Mouse (Mus musculus): Measurements from ENCODE around the gene Sbno1. TPM values are rescaled to one million over a fixed set of nuclear protein-coding genes. Genes with fewer than 3 reads are reported as not detected.

The Sbno1 gene
- total and polyA plus RNA-seq, 2 experiments from 2014 or later: 35.9 to 71.0 TPM

GRCm38 (mm10) chr5:124444661-124445561 is 19.1 kb upstream of the Sbno1 start:
- peak overlapping the region; percentile 72 for H3K4me2 ChIP-seq (ENCODE audit: low read depth, low read length)
- no peaks in the 10 kb centered on the region for H3K9me3 ChIP-seq (ENCODE audit: low read length)
- H3K9ac ChIP-seq (replicated peaks; ENCODE audit: low read length): peak overlapping the region; percentile 91
- H3K4me3 ChIP-seq (ENCODE audit: low read length): peak overlapping the region; percentile 89
- no peak for TF ChIP-seq CTCF (IDR thresholded peaks at IDR 0.05; ENCODE audit: low read depth)
- no peaks in the 10 kb centered on the region for H3K27me3 ChIP-seq (ENCODE audit: insufficient read depth, low read length)
- H3K36me3 ChIP-seq (ENCODE audit: insufficient read depth, low read length): peaks cover 26% of the 10 kb centered on the region
- peaks cover 3% of the 10 kb centered on the region; the same call in 1 of the 2 replicates for H3K4me1 ChIP-seq (ENCODE audit: insufficient read depth, low read length)
- H3K27ac ChIP-seq: peak overlapping the region; percentile 77
- ATAC-seq (peak; percentile 91), DNase-seq (ENCODE audit: low spot score) (peak; percentile 94)
- 4% methylated on average over 58 of the region's 66 CpGs for WGBS

GRCm38 (mm10) chr5:124444208-124444607 is 18.4 kb upstream of the Sbno1 start:
- peaks cover 19% of the 10 kb centered on the region for H3K36me3 ChIP-seq (ENCODE audit: insufficient read depth, low read length)
- no peaks in the 10 kb centered on the region for H3K27me3 ChIP-seq (ENCODE audit: insufficient read depth, low read length)
- no peak overlapping the region; the same call in 1 of the 2 replicates for H3K4me2 ChIP-seq (ENCODE audit: low read depth, low read length)
- no peak for TF ChIP-seq CTCF (IDR thresholded peaks at IDR 0.05; ENCODE audit: low read depth)
- no peak overlapping the region for H3K9ac ChIP-seq (replicated peaks; ENCODE audit: low read length)
- no peak for ATAC-seq
- no peak overlapping the region for H3K4me3 ChIP-seq (ENCODE audit: low read length)
- WGBS: 69% methylated on average over 3 of the region's 3 CpGs
- H3K4me1 ChIP-seq (ENCODE audit: insufficient read depth, low read length): peaks cover 3% of the 10 kb centered on the region; the same call in 1 of the 2 replicates
- no peak overlapping the region for H3K27ac ChIP-seq
- DNase-seq (ENCODE audit: low spot score): no peak
- no peaks in the 10 kb centered on the region for H3K9me3 ChIP-seq (ENCODE audit: low read length)

GRCm38 (mm10) chr5:124442628-124443027 is 16.8 kb upstream of the Sbno1 start:
- no peak for TF ChIP-seq CTCF (IDR thresholded peaks at IDR 0.05; ENCODE audit: low read depth)
- Histone ChIP-seq H3K27ac (no peak overlapping the region), H3K36me3 (ENCODE audit: insufficient read depth, low read length) (peaks cover 5% of the 10 kb centered on the region; the same call in 1 of the 2 replicates), H3K4me2 (ENCODE audit: low read depth, low read length) (no peak overlapping the region), H3K27me3 (ENCODE audit: insufficient read depth, low read length) (no peaks in the 10 kb centered on the region), H3K4me3 (ENCODE audit: low read length) (no peak overlapping the region), H3K4me1 (ENCODE audit: insufficient read depth, low read length) (peaks cover 3% of the 10 kb centered on the region; the same call in 1 of the 2 replicates), H3K9me3 (ENCODE audit: low read length) (no peaks in the 10 kb centered on the region), H3K9ac (replicated peaks; ENCODE audit: low read length) (no peak overlapping the region)
- DNase-seq (ENCODE audit: low spot score) (no peak), ATAC-seq (no peak)
- 90% methylated on average over 2 of the region's 2 CpGs for WGBS

- Histone ChIP-seq H3K27ac (peak overlapping the region; percentile 69), H3K27me3 (ENCODE audit: insufficient read depth, low read length) (no peaks in the 10 kb centered on the region), H3K9me3 (ENCODE audit: low read length) (no peaks in the 10 kb centered on the region), H3K4me2 (ENCODE audit: low read depth, low read length) (peak overlapping the region; percentile 89), H3K36me3 (ENCODE audit: insufficient read depth, low read length) (no peaks in the 10 kb centered on the region), H3K4me1 (ENCODE audit: insufficient read depth, low read length) (no peaks in the 10 kb centered on the region), H3K4me3 (ENCODE audit: low read length) (peak overlapping the region; percentile 58), H3K9ac (replicated peaks; ENCODE audit: low read length) (peak overlapping the region; percentile 54)
- under 1% methylated on average over 30 of the region's 30 CpGs for WGBS
- peak; percentile 63 for TF ChIP-seq CTCF (IDR thresholded peaks at IDR 0.05; ENCODE audit: low read depth)
- DNase-seq (ENCODE audit: low spot score): peak; percentile 79
- peak; percentile 75 for ATAC-seq
These were observed 14.4 kb upstream of the Sbno1 start for GRCm38 (mm10) chr5:124440094-124440701.

- Histone ChIP-seq H3K4me1 (ENCODE audit: insufficient read depth, low read length) (no peaks in the 10 kb centered on the region), H3K9ac (replicated peaks; ENCODE audit: low read length) (peak within 1 kb of the TSS; percentile 54), H3K4me2 (ENCODE audit: low read depth, low read length) (peak within 1 kb of the TSS; percentile 89), H3K36me3 (ENCODE audit: insufficient read depth, low read length) (no peaks in the 10 kb centered on the region), H3K27ac (peak within 1 kb of the TSS; percentile 69), H3K27me3 (ENCODE audit: insufficient read depth, low read length) (no peaks in the 10 kb centered on the region), H3K9me3 (ENCODE audit: low read length) (no peaks in the 10 kb centered on the region), H3K4me3 (ENCODE audit: low read length) (peak within 1 kb of the TSS; percentile 58)
- DNase-seq (ENCODE audit: low spot score): peak; percentile 96
- peak; percentile 96 for ATAC-seq
- WGBS: under 1% methylated on average over 34 of the region's 34 CpGs
- TF ChIP-seq CTCF (IDR thresholded peaks at IDR 0.05; ENCODE audit: low read depth): no peak; the same call in 1 of the 2 replicates
These were observed 13.8 kb upstream of the Sbno1 start, which contains the start of gene Kmt5a for GRCm38 (mm10) chr5:124439447-124440093. Gene Kmt5a, plus strand, starts transcription at chr5:124439930.

- Histone ChIP-seq H3K27me3 (ENCODE audit: insufficient read depth, low read length) (no peaks in the 10 kb centered on the region), H3K36me3 (ENCODE audit: insufficient read depth, low read length) (no peaks in the 10 kb centered on the region), H3K9me3 (ENCODE audit: low read length) (no peaks in the 10 kb centered on the region), H3K9ac (replicated peaks; ENCODE audit: low read length) (no peak overlapping the region), H3K4me3 (ENCODE audit: low read length) (no peak overlapping the region), H3K27ac (no peak overlapping the region), H3K4me1 (ENCODE audit: insufficient read depth, low read length) (no peaks in the 10 kb centered on the region), H3K4me2 (ENCODE audit: low read depth, low read length) (no peak overlapping the region; the same call in 1 of the 2 replicates)
- TF ChIP-seq CTCF (IDR thresholded peaks at IDR 0.05; ENCODE audit: low read depth): no peak
- ATAC-seq: no peak
- DNase-seq (ENCODE audit: low spot score): no peak
- WGBS: 64% methylated on average over 5 of the region's 5 CpGs
These were observed 12.9 kb upstream of the Sbno1 start for GRCm38 (mm10) chr5:124438746-124439145.
